Mouse (Mus musculus): ENCODE measurements around the gene Cyp4f17. TPM values are rescaled to one million over a fixed set of nuclear protein-coding genes. Genes with fewer than 3 reads are reported as not detected.
"Not testable (repeated sequence)": the region's sequence is repeated elsewhere in the genome, so short reads cannot be mapped to it uniquely, and the experiment has no call there.

The Cyp4f17 gene
- polyA plus RNA-seq, 1 experiment from 2014 or later, result 4.1 TPM

DNA sequence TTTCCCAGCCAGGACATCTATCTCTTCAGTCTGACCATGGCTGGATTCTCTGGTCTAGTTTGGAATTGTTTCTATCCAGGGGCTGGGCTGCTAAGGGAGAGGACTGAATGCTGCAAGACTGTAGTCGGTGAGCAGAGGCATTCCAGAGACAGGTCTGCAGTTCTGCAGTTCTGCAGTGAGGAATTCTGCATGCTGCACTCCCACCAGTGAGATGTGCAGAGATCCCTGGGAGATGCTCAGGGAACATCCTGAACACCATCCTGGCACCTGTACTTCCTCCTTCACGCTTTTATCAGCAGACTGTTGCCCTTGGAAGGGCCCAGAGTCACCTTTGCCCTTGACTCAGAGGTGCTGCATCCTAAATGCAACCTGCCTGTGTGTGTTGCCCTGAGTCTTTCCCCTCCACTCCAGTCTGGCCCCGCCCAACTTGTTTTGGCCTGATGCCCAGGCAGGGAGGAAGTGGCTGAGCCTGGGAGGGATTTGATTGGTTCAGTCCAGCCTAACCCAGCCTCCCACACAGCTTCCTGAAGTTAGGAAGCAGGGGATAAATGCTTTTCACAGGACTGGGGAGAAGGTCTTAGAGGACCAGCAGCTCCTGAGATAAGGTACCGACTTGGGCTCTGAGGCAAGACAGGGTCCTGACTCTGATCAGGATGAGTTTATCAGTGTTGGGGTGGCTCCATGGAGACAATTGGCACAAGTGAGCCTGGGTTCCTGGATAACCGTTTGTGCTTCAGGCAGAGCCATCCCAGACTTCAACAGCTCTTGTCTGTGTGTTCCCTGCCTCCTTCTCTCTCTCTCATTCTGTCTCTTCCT lies 30.4 kb downstream of the Cyp4f17 start, which contains the start of gene Cyp4f16:
Gene Cyp4f16 (plus strand): TSS at position 508 of the 816 bp plus-strand sequence.
- Histone ChIP-seq H3K4me3 (ENCODE audit: low read depth, low read length) (peak within 1 kb of the TSS; percentile 40), H3K9ac (ENCODE audit: low read length) (peak within 1 kb of the TSS; percentile 57), H3K4me2 (ENCODE audit: low read length) (peak within 1 kb of the TSS; percentile 59)
- H3K27me3 ChIP-seq (replicated peaks; ENCODE audit: control insufficient read depth, insufficient read depth, low read length); H3K4me1 ChIP-seq (ENCODE audit: control insufficient read depth, insufficient read depth, low read length); H3K9me3 ChIP-seq (replicated peaks; ENCODE audit: control insufficient read depth, low read length); H3K36me3 ChIP-seq (ENCODE audit: control insufficient read depth, insufficient read depth, low read length); H3K27ac ChIP-seq (ENCODE audit: low read depth, low read length): not testable (repeated sequence)
- WGBS, result 7% methylated on average over 5 of the region's 5 CpGs
- ATAC-seq, result peak; percentile 98
- DNase-seq (ENCODE audit: low spot score), result peak; percentile 94

DNA sequence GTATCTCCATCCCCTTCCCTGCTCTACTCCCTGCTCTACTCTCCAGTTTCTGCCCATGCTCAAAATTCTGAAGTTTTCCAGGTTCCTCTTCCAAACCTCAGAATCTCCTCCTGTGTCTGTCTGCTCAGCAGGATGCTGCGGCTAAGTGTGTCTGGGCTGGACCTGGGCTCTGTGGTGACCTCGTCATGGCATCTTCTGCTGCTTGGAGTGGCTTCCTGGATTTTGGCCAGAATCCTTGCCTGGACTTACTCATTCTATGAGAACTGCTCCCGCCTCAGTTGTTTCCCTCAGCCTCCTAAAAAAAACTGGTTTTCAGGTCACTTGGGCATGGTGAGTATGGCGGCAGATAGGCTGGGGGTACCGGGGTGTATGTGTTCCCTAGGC lies 31.0 kb downstream of the Cyp4f17 start:
- H3K4me2 ChIP-seq (ENCODE audit: low read length), result peak overlapping the region; percentile 59
- no peaks in the 10 kb centered on the region for H3K9me3 ChIP-seq (replicated peaks; ENCODE audit: control insufficient read depth, low read length)
- H3K27me3 ChIP-seq (replicated peaks; ENCODE audit: control insufficient read depth, insufficient read depth, low read length), result no peaks in the 10 kb centered on the region
- ATAC-seq (0 out of 2 replicates have a peak, but pooled peaks have one; percentile 19), DNase-seq (ENCODE audit: low spot score) (no peak)
- no peak overlapping the region for H3K27ac ChIP-seq (ENCODE audit: low read depth, low read length)
- peak overlapping the region; percentile 57 for H3K9ac ChIP-seq (ENCODE audit: low read length)
- H3K4me1 ChIP-seq (ENCODE audit: control insufficient read depth, insufficient read depth, low read length), result peaks cover 8% of the 10 kb centered on the region
- no peaks in the 10 kb centered on the region for H3K36me3 ChIP-seq (ENCODE audit: control insufficient read depth, insufficient read depth, low read length)
- 71% methylated on average over 5 of the region's 5 CpGs for WGBS
- H3K4me3 ChIP-seq (ENCODE audit: low read depth, low read length), result peak overlapping the region; percentile 40

DNA sequence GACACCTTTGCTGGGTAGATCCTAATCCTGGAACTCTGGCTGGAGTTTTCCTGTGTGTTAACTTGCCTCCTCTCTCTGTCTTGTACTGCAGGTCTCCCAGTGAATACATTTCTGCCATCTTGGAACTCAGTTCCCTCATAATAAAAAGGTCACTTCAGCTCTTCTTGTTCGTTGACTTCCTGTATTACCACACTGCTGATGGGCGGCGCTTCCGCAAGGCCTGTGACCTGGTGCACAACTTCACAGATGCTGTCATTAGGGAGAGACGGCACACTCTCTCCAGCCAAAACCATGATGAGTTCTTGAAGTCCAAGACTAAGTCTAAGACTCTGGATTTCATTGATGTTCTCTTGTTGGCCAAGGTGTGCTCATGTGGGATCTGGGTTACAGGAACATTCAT lies 38.9 kb downstream of the Cyp4f17 start:
- H3K9ac ChIP-seq (ENCODE audit: low read length); H3K4me1 ChIP-seq (ENCODE audit: control insufficient read depth, insufficient read depth, low read length); ATAC-seq; H3K27ac ChIP-seq (ENCODE audit: low read depth, low read length); H3K4me3 ChIP-seq (ENCODE audit: low read depth, low read length); DNase-seq (ENCODE audit: low spot score); H3K9me3 ChIP-seq (replicated peaks; ENCODE audit: control insufficient read depth, low read length); H3K36me3 ChIP-seq (ENCODE audit: control insufficient read depth, insufficient read depth, low read length); H3K4me2 ChIP-seq (ENCODE audit: low read length); H3K27me3 ChIP-seq (replicated peaks; ENCODE audit: control insufficient read depth, insufficient read depth, low read length): not testable (repeated sequence)
- 92% methylated on average over 5 of the region's 5 CpGs for WGBS

DNA sequence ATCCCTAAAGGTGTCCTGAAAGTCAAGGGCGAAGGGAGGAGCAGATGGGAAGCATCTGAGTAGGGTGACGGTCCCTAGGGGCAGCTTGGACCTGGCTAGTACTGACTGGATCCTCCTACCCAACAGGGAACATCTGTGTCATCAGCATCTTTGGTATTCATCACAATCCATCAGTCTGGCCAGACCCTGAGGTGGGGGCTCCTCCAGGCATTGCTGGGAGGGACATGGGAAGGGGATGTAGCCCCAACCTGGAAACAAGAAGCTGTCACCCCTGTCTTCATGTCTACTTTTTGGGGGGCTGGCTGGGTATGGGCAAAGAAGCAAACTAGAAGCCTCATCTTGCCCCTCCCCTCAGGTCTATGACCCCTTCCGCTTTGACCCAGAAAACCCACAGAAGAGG lies 44.5 kb downstream of the Cyp4f17 start:
- WGBS, result 92% methylated on average over 3 of the region's 3 CpGs
- not testable (repeated sequence) for H3K4me1 ChIP-seq (ENCODE audit: control insufficient read depth, insufficient read depth, low read length); H3K4me3 ChIP-seq (ENCODE audit: low read depth, low read length); H3K36me3 ChIP-seq (ENCODE audit: control insufficient read depth, insufficient read depth, low read length); H3K9me3 ChIP-seq (replicated peaks; ENCODE audit: control insufficient read depth, low read length); DNase-seq (ENCODE audit: low spot score); ATAC-seq; H3K27ac ChIP-seq (ENCODE audit: low read depth, low read length); H3K27me3 ChIP-seq (replicated peaks; ENCODE audit: control insufficient read depth, insufficient read depth, low read length)
- Histone ChIP-seq H3K4me2 (ENCODE audit: low read length) (peak overlapping the region; percentile 44), H3K9ac (ENCODE audit: low read length) (peak overlapping the region; percentile 49)

DNA sequence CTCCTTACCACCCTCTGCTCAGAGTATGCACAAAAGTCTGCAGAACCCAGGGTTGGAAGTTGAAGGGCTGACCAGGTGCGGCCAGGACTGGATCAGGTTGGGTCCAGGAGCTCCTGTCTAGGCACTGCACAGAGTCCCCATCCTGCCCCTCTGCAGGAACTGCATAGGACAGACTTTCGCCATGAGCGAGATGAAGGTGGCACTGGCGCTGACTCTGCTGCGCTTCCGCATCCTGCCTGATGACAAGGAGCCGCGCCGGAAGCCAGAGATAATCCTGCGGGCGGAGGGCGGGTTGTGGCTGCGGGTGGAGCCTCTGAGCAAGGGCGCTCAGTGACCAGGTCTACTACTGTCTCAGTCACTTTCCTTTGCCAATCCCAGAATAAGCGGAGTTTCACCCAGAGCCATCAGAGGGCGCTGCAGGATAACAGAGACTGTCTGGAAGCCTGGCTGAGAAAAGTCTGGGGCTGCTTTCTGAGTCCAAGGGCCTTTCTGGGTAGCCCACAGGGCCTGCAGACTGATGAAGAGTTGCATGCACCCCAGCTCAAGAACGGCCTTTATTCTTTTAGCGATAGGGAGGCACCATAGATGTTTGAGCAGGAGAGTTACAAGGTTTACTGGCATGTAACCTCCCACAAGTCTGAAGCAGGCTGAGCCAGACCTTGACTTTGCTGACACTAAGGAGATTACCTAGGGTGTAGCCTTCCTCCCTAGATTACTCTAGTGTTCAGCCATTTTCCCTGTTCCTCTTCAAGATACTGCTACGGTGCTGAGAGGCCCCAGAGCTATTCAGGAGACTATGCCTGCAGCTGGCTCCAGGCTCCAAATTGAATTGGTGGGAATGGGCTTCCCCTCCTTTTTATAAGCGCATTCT lies 45.3 kb downstream of the Cyp4f17 start:
- Histone ChIP-seq H3K36me3 (ENCODE audit: control insufficient read depth, insufficient read depth, low read length) (no peaks in the 10 kb centered on the region), H3K27ac (ENCODE audit: low read depth, low read length) (no peak overlapping the region), H3K4me2 (ENCODE audit: low read length) (peak overlapping the region; percentile 44), H3K27me3 (replicated peaks; ENCODE audit: control insufficient read depth, insufficient read depth, low read length) (no peaks in the 10 kb centered on the region), H3K4me1 (ENCODE audit: control insufficient read depth, insufficient read depth, low read length) (no peaks in the 10 kb centered on the region), H3K4me3 (ENCODE audit: low read depth, low read length) (peak overlapping the region; percentile 7), H3K9ac (ENCODE audit: low read length) (peak overlapping the region; percentile 49), H3K9me3 (replicated peaks; ENCODE audit: control insufficient read depth, low read length) (no peaks in the 10 kb centered on the region)
- 12% methylated on average over 20 of the region's 20 CpGs for WGBS
- ATAC-seq (peak; percentile 81), DNase-seq (ENCODE audit: low spot score) (peak; percentile 84)

DNA sequence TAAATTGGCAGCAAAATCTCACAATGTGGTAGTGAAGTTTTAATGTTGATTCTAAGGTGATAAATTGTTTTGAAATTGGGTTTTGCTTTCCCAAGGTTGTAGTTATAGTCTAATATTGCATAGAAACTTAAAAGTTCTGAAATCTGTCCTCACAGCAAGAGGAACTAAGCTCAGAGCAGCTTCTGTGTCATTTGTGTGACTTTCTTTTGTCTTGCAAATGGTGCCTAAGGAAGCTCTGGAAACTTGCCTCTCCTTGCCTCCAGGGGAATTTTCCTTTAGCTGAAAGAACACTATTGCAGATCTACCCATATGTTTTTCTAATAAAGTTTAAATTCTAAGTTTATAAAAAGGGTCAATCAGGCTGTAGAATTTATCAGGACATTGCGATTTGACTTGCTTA lies 47.2 kb downstream of the Cyp4f17 start:
- not testable (repeated sequence) for DNase-seq (ENCODE audit: low spot score); H3K9me3 ChIP-seq (replicated peaks; ENCODE audit: control insufficient read depth, low read length); ATAC-seq; H3K36me3 ChIP-seq (ENCODE audit: control insufficient read depth, insufficient read depth, low read length); H3K4me2 ChIP-seq (ENCODE audit: low read length); H3K27ac ChIP-seq (ENCODE audit: low read depth, low read length); H3K4me3 ChIP-seq (ENCODE audit: low read depth, low read length); H3K9ac ChIP-seq (ENCODE audit: low read length); H3K27me3 ChIP-seq (replicated peaks; ENCODE audit: control insufficient read depth, insufficient read depth, low read length); H3K4me1 ChIP-seq (ENCODE audit: control insufficient read depth, insufficient read depth, low read length)
- 48% methylated on average over 1 of the region's 1 CpGs for WGBS

DNA sequence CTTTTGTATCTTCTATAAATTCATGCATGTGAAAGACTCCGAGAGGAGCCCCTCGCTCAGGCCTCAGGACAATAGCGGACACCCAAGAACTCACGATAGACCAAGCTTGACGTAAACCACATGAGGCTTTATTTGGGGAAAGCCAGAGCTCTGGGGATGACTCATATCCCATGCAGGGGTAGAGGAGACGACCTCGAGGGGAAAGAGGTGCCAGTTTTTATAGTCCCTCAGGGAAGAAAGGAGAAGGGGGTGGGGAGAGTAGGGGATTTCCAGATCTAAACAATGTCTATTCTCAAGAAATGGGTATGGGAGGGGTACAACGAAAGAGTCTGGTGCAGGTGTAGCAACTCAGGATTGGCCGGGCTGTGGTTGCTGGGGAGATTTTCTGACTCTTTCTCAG lies 48.5 kb downstream of the Cyp4f17 start:
- H3K9ac ChIP-seq (ENCODE audit: low read length); H3K4me2 ChIP-seq (ENCODE audit: low read length); H3K27ac ChIP-seq (ENCODE audit: low read depth, low read length); H3K27me3 ChIP-seq (replicated peaks; ENCODE audit: control insufficient read depth, insufficient read depth, low read length); H3K4me1 ChIP-seq (ENCODE audit: control insufficient read depth, insufficient read depth, low read length); H3K36me3 ChIP-seq (ENCODE audit: control insufficient read depth, insufficient read depth, low read length); DNase-seq (ENCODE audit: low spot score); H3K9me3 ChIP-seq (replicated peaks; ENCODE audit: control insufficient read depth, low read length); H3K4me3 ChIP-seq (ENCODE audit: low read depth, low read length); ATAC-seq: not testable (repeated sequence)
- 84% methylated on average over 9 of the region's 9 CpGs for WGBS

DNA sequence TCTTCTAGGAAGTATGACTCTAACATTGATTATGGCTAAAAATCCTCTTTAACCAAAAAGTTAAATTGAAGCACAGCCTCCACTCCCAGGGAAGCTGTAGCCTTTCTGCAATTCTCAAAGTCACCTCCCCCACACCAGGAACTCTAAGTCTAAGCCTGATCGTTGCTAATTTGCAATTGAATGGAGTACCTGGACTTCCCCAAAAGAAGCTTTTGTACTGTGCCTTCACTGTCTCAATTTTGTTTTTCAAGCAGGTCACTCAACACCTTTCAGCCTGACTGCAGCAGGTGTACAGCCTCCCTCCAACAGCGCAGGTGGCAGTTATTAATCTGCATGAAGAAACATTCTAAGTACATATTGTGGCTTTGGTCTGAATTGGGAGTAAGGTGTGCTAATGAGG lies 57.5 kb downstream of the Cyp4f17 start:
- WGBS, result 81% methylated on average over 2 of the region's 2 CpGs
- not testable (repeated sequence) for H3K36me3 ChIP-seq (ENCODE audit: control insufficient read depth, insufficient read depth, low read length); H3K4me1 ChIP-seq (ENCODE audit: control insufficient read depth, insufficient read depth, low read length); H3K27me3 ChIP-seq (replicated peaks; ENCODE audit: control insufficient read depth, insufficient read depth, low read length); H3K4me2 ChIP-seq (ENCODE audit: low read length); H3K27ac ChIP-seq (ENCODE audit: low read depth, low read length); H3K9me3 ChIP-seq (replicated peaks; ENCODE audit: control insufficient read depth, low read length); H3K4me3 ChIP-seq (ENCODE audit: low read depth, low read length); ATAC-seq; DNase-seq (ENCODE audit: low spot score); H3K9ac ChIP-seq (ENCODE audit: low read length)

DNA sequence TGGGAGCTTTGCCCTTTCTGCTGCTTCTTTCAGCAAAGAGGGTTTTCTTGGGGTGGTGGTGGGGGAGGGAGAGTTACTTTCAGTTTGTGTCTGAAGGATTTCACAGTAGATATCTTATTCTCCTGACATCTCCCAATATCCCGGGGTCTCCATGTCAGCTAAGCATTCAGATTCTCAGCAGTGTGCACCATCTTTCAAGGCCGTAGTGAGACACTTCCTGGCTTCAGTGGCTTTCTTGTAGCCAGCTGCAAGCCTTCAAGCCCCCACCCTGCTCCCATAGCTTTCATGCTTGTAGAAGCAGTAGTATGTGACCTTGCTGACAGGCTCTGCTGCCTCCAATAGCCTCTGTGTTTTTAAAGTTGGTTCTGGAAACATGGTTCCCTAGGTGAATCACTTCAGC lies 67.4 kb downstream of the Cyp4f17 start:
- H3K36me3 ChIP-seq (ENCODE audit: control insufficient read depth, insufficient read depth, low read length); H3K4me2 ChIP-seq (ENCODE audit: low read length); H3K27ac ChIP-seq (ENCODE audit: low read depth, low read length); H3K9ac ChIP-seq (ENCODE audit: low read length); DNase-seq (ENCODE audit: low spot score); H3K4me3 ChIP-seq (ENCODE audit: low read depth, low read length); ATAC-seq; H3K4me1 ChIP-seq (ENCODE audit: control insufficient read depth, insufficient read depth, low read length); H3K27me3 ChIP-seq (replicated peaks; ENCODE audit: control insufficient read depth, insufficient read depth, low read length); H3K9me3 ChIP-seq (replicated peaks; ENCODE audit: control insufficient read depth, low read length): not testable (repeated sequence)
- 74% methylated on average over 2 of the region's 2 CpGs for WGBS

Data from forebrain, embryonic 14.5 days (tissue).